Mouse (Mus musculus): ENCODE results near the gene Tctex1d4. TPM values are rescaled to one million over a fixed set of nuclear protein-coding genes. Genes with fewer than 3 reads are reported as not detected.
A peak's percentile ranks its signal among the peaks of the same experiment; 100 is the strongest.

Gene Tctex1d4
- polyA plus RNA-seq, 1 experiment from 2014 or later, result not detected

DNA sequence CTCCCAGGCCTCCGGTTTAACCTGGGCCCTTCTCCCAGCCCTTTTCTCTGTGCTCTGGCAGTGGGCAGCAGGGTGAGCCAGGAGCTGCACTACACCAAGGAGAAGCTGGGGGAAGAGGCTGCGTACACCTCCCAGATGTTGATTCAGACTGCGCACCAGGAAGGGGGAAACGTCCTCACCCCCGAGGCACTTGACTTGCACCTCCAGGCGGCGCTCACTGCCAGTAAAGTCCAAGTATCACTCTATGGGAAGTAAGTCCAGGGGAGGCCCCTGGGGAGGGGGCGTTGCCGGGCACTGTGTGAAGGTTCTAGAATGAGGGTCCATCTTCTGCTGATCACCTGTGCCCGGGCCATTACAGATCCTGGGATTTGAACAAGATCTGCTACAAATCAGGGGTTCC lies 21.9 kb upstream of the Tctex1d4 start:
- no peak for ATAC-seq
- no peaks in the 10 kb centered on the region for H3K36me3 ChIP-seq
- H3K27ac ChIP-seq, result no peak overlapping the region
- no peaks in the 10 kb centered on the region for H3K27me3 ChIP-seq (replicated peaks)
- no peak overlapping the region for H3K9ac ChIP-seq
- H3K4me2 ChIP-seq (replicated peaks), result no peak overlapping the region
- no peak overlapping the region for H3K4me3 ChIP-seq (replicated peaks)
- 77% methylated on average over 10 of the region's 10 CpGs for WGBS
- H3K9me3 ChIP-seq, result no peaks in the 10 kb centered on the region
- H3K4me1 ChIP-seq (replicated peaks), result no peaks in the 10 kb centered on the region

DNA sequence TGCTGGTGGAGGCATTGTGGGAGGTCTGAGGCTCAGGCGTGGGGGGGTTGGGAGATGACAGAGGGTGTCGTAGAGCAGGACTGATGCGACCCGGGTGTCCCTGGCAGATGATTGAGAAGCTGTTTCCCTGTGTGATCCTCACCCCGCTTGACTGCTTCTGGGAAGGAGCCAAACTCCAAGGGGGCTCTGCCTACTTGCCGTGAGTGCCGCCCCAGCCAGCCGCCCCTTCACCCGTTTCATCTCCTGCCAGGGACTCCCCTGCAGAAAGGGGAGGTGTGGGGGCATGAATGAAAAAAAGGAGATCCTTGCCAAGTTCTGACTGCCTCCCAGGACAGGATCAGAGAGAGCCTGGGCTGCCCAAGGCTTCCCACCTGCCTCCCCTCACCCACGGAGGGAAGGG lies 21.5 kb upstream of the Tctex1d4 start:
- H3K27ac ChIP-seq, result no peak overlapping the region
- no peak overlapping the region for H3K9ac ChIP-seq
- H3K4me3 ChIP-seq (replicated peaks), result no peak overlapping the region
- H3K9me3 ChIP-seq, result no peaks in the 10 kb centered on the region
- 74% methylated on average over 10 of the region's 10 CpGs for WGBS
- no peak for ATAC-seq
- H3K4me1 ChIP-seq (replicated peaks), result no peaks in the 10 kb centered on the region
- no peaks in the 10 kb centered on the region for H3K36me3 ChIP-seq
- no peak overlapping the region for H3K4me2 ChIP-seq (replicated peaks)
- H3K27me3 ChIP-seq (replicated peaks), result no peaks in the 10 kb centered on the region

DNA sequence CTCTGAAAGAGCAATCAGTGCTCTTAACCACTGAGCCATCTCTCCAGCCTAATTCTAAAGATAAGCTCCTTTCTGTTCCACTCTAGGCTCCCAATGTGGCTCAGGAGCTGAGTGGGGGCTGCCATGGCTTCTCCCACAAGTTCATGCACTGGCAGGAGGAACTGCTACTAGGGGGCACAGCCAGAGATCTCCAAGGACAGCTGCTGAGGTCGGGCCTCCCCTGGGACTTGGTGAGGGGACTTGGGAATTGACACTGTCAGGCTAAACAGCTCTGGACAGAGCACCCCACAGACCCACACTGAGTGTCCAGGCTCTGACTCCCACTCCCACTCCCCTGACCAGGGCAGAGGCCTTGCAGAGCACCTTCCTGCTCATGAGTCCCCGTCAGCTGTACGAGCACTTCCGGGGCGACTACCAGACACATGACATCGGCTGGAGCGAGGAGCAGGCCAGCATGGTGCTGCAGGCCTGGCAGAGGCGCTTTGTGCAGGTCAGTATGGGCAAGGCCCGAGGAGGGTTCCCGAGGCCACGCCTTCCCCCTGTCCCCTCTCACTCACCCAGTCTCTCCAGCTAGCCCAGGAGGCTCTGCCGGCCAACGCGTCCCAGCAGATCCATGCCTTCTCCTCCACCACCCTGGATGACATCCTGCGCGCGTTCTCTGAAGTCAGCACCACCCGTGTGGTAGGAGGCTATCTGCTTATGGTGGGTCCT lies 18.6 kb upstream of the Tctex1d4 start:
- ATAC-seq, result no peak
- H3K9me3 ChIP-seq, result no peaks in the 10 kb centered on the region
- no peak overlapping the region for H3K9ac ChIP-seq
- H3K4me1 ChIP-seq (replicated peaks), result no peaks in the 10 kb centered on the region
- no peak overlapping the region for H3K27ac ChIP-seq
- WGBS, result 89% methylated on average over 18 of the region's 18 CpGs
- H3K36me3 ChIP-seq, result no peaks in the 10 kb centered on the region
- H3K27me3 ChIP-seq (replicated peaks), result no peaks in the 10 kb centered on the region
- no peak overlapping the region for H3K4me3 ChIP-seq (replicated peaks)
- no peak overlapping the region for H3K4me2 ChIP-seq (replicated peaks)

DNA sequence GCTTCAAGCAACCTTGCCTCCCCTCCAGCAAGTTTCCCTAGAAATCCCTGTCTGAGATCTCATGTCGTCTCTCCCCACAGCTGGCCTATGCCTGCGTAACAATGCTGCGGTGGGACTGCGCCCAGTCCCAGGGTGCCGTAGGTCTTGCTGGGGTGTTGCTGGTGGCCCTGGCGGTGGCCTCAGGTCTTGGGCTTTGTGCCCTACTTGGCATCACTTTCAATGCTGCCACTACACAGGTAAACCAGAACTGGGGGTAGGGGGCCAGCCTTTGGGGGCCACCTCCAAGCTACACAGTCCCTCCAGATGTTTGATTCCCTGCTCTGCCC lies 18.1 kb upstream of the Tctex1d4 start:
- Histone ChIP-seq H3K9ac (no peak overlapping the region), H3K4me2 (replicated peaks) (no peak overlapping the region), H3K27ac (no peak overlapping the region), H3K4me3 (replicated peaks) (no peak overlapping the region), H3K36me3 (no peaks in the 10 kb centered on the region), H3K27me3 (replicated peaks) (no peaks in the 10 kb centered on the region), H3K9me3 (no peaks in the 10 kb centered on the region), H3K4me1 (replicated peaks) (no peaks in the 10 kb centered on the region)
- no peak for ATAC-seq
- WGBS, result 90% methylated on average over 6 of the region's 6 CpGs

DNA sequence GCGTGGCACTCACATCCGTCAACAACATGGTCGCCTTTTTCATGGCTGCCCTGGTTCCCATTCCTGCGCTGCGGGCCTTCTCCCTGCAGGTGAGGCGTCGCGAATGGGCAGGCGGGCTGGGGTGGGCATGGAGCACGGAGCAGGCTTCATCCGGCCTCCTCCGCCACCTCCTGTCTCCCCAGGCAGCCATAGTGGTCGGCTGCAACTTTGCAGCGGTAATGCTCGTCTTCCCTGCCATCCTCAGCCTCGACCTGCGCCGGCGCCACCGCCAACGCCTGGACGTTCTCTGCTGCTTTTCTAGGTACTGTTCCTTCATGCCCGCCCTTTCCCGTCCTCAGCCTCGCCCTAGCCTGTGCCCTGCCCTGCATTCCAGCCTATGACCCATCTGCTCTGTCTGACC lies 17.3 kb upstream of the Tctex1d4 start:
- Histone ChIP-seq H3K36me3 (no peaks in the 10 kb centered on the region), H3K27ac (no peak overlapping the region), H3K9ac (no peak overlapping the region), H3K27me3 (replicated peaks) (no peaks in the 10 kb centered on the region), H3K4me3 (replicated peaks) (no peak overlapping the region), H3K9me3 (no peaks in the 10 kb centered on the region), H3K4me2 (replicated peaks) (no peak overlapping the region), H3K4me1 (replicated peaks) (no peaks in the 10 kb centered on the region)
- WGBS, result 91% methylated on average over 25 of the region's 25 CpGs
- ATAC-seq, result no peak

DNA sequence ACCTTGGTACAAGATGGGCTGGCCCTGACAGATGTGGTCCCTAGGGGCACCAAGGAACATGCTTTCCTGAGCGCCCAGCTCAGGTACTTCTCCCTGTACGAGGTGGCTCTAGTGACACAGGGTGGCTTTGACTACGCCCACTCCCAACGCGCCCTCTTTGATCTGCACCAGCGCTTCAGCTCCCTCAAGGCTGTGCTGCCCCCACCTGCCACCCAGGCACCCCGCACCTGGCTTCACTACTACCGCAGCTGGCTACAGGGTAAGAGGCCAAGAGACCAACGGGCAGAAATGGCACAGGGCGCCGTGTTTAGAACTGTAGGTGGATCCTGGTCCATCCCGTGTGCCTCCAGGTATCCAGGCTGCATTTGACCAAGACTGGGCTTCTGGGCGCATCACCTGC lies 16.3 kb upstream of the Tctex1d4 start:
- H3K4me3 ChIP-seq (replicated peaks), result no peak overlapping the region
- no peaks in the 10 kb centered on the region for H3K9me3 ChIP-seq
- no peak overlapping the region for H3K27ac ChIP-seq
- ATAC-seq, result no peak
- no peaks in the 10 kb centered on the region for H3K27me3 ChIP-seq (replicated peaks)
- no peaks in the 10 kb centered on the region for H3K4me1 ChIP-seq (replicated peaks)
- H3K36me3 ChIP-seq, result no peaks in the 10 kb centered on the region
- 93% methylated on average over 13 of the region's 13 CpGs for WGBS
- H3K9ac ChIP-seq, result no peak overlapping the region
- H3K4me2 ChIP-seq (replicated peaks), result no peak overlapping the region

DNA sequence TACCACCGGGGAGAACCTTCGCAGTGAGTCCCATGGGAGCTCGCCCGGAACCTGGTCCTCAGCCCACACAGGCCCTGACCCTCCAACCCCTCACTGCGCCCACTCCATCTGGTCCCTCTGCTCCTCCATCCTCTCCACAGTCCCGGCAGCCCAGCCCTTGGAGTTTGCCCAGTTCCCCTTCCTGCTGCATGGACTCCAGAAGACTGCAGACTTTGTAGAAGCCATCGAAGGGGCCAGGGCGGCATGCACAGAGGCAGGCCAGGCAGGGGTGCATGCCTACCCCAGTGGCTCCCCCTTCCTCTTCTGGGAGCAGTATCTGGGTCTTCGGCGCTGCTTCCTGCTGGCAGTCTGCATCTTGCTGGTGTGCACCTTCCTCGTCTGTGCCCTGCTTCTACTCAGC lies 15.6 kb upstream of the Tctex1d4 start:
- Histone ChIP-seq H3K4me2 (replicated peaks) (no peak overlapping the region), H3K4me1 (replicated peaks) (no peaks in the 10 kb centered on the region), H3K27me3 (replicated peaks) (no peaks in the 10 kb centered on the region), H3K36me3 (no peaks in the 10 kb centered on the region), H3K4me3 (replicated peaks) (no peak overlapping the region), H3K9me3 (no peaks in the 10 kb centered on the region), H3K9ac (no peak overlapping the region), H3K27ac (no peak overlapping the region)
- no peak for ATAC-seq
- WGBS, result 92% methylated on average over 11 of the region's 11 CpGs

DNA sequence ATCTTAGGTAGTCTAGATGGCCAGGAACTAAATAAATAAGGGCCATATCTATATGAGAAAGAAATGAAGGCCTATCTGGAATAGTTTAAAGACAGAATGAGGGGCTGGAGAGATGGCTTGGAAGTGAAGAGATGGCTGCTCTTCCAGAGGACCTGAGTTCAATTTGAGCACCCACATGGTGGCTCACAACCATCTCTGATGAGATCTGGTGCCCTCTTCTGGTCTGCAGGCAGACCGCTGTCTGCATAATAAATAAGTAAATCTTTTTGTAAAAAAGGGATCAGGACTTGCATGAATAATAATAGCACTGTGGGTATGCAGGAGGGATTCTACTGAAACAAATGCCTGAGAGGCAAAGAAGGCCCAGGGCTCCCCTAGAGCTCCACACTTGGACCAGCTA lies 13.4 kb upstream of the Tctex1d4 start:
- ATAC-seq, result no peak
- Histone ChIP-seq H3K36me3 (no peaks in the 10 kb centered on the region), H3K4me3 (replicated peaks) (no peak overlapping the region), H3K4me2 (replicated peaks) (no peak overlapping the region), H3K27me3 (replicated peaks) (no peaks in the 10 kb centered on the region), H3K9me3 (no peaks in the 10 kb centered on the region), H3K27ac (no peak overlapping the region), H3K4me1 (replicated peaks) (no peaks in the 10 kb centered on the region), H3K9ac (no peak overlapping the region)
- WGBS, result 94% methylated on average over 1 of the region's 1 CpGs

DNA sequence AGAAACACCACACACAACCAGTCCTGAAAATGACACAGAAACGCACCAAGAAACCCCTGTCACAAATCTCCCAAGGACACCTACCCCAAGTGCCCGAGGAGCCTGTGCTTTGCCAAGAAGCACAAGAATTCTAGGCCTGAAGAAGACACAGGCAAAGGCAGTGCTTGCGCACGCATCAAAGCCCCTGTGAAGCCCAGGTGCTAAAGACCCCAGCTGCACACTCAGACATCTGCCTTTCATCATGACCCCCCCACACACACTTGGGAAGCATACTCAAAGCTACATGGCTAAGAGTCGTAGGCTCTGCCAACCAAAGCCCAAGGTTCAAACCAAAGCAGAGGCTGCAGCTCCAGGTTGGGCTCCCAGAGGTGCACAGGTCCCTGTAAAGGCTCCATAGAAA lies 11.0 kb upstream of the Tctex1d4 start:
- H3K4me2 ChIP-seq (replicated peaks), result no peak overlapping the region
- 84% methylated on average over 5 of the region's 5 CpGs for WGBS

DNA sequence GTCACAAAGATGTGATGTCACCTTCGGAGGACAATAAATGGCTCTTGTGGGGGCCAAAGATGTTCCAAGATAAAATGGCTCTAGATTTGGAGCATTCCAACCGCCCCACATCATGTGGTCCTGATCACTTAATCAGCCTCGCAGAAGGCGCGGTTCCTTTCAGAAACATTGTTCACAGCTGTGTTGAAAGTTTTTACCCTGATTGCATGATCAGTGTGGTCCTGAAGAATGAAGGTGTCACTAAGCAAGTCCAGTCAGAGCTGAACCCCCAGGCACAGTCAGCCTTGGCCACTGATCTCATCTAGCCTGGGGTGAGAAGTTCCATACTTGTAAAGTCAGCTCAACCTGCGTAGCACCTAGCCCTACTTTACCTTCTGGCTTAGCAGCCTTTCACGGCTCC lies 8.7 kb upstream of the Tctex1d4 start:
- Histone ChIP-seq H3K4me2 (replicated peaks) (no peak overlapping the region), H3K27ac (no peak overlapping the region), H3K4me1 (replicated peaks) (peaks cover 8% of the 10 kb centered on the region; the same call in 1 of the 2 replicates), H3K9me3 (no peaks in the 10 kb centered on the region), H3K27me3 (replicated peaks) (no peaks in the 10 kb centered on the region), H3K36me3 (no peaks in the 10 kb centered on the region), H3K9ac (no peak overlapping the region), H3K4me3 (replicated peaks) (no peak overlapping the region)
- no peak for ATAC-seq
- WGBS, result 92% methylated on average over 7 of the region's 7 CpGs

More for the DNA sequence above, 11.0 kb upstream of the Tctex1d4 start:
- no peaks in the 10 kb centered on the region for H3K27me3 ChIP-seq (replicated peaks)
- H3K4me1 ChIP-seq (replicated peaks), result no peaks in the 10 kb centered on the region
- no peaks in the 10 kb centered on the region for H3K9me3 ChIP-seq
- no peak overlapping the region for H3K9ac ChIP-seq
- no peak overlapping the region for H3K27ac ChIP-seq
- no peak for ATAC-seq
- H3K4me3 ChIP-seq (replicated peaks), result no peak overlapping the region
- no peaks in the 10 kb centered on the region for H3K36me3 ChIP-seq

DNA sequence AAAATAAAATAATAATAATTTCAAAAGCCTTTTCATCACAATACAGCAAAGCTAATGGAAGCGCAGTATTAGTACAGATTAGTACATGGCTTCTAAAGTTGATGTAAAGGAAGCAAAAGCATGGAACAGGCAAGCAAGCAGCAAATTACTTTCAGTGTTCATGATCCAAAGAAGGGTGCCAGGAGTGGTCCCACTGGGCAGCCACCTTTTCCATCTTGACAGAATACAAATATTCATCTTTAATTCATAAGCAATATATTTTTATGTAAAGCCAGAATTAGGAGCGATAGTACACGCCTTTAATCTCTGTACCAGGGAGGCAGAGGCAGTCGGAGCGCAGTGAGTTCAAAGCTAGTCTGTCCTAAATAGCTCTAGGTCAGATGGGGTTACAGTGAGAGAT lies 7.0 kb upstream of the Tctex1d4 start:
- H3K4me2 ChIP-seq (replicated peaks), result peak overlapping the region; percentile 100
- ATAC-seq, result no peak
- peak overlapping the region; percentile 54 for H3K9ac ChIP-seq
- 78% methylated on average over 5 of the region's 5 CpGs for WGBS
- peaks cover 12% of the 10 kb centered on the region for H3K4me1 ChIP-seq (replicated peaks)
- H3K27me3 ChIP-seq (replicated peaks), result no peaks in the 10 kb centered on the region
- H3K36me3 ChIP-seq, result no peaks in the 10 kb centered on the region
- H3K4me3 ChIP-seq (replicated peaks), result peak overlapping the region; percentile 69
- peak overlapping the region; percentile 86 for H3K27ac ChIP-seq
- no peaks in the 10 kb centered on the region for H3K9me3 ChIP-seq

DNA sequence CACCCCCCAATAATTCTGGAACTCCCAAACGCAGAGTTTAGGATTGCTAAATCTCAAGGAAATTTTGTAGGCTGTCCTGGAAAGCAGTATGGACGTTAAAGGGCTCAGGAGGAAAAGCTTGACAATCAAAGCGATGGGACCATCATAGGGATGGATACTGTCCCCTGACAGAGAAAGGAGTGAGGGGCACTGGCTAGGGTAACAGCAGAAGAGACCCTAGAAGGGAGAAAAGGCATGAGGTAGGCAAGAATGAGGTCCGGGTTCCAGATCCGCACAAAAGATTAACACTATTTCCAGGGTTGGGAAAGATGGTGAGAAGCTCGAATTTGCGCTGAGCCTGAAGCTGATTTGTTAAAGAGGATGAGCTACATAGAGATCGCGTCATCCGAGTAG lies 6.5 kb upstream of the Tctex1d4 start:
- peak overlapping the region; percentile 54 for H3K9ac ChIP-seq
- peaks cover 16% of the 10 kb centered on the region for H3K4me1 ChIP-seq (replicated peaks)
- no peaks in the 10 kb centered on the region for H3K36me3 ChIP-seq
- H3K4me2 ChIP-seq (replicated peaks), result peak overlapping the region; percentile 100
- peak overlapping the region; percentile 86 for H3K27ac ChIP-seq
- peak; percentile 29; the same call in 1 of the 2 replicates for ATAC-seq
- WGBS, result 4% methylated on average over 10 of the region's 10 CpGs
- no peaks in the 10 kb centered on the region for H3K27me3 ChIP-seq (replicated peaks)
- H3K9me3 ChIP-seq, result no peaks in the 10 kb centered on the region
- peak overlapping the region; percentile 69 for H3K4me3 ChIP-seq (replicated peaks)
